Mouse (Mus musculus): ENCODE data around the gene Prrx1. TPM values are rescaled to one million over a fixed set of nuclear protein-coding genes. Genes with fewer than 3 reads are reported as not detected.

The Prrx1 gene
- polyA plus RNA-seq, 1 experiment from 2014 or later: 128 TPM

DNA sequence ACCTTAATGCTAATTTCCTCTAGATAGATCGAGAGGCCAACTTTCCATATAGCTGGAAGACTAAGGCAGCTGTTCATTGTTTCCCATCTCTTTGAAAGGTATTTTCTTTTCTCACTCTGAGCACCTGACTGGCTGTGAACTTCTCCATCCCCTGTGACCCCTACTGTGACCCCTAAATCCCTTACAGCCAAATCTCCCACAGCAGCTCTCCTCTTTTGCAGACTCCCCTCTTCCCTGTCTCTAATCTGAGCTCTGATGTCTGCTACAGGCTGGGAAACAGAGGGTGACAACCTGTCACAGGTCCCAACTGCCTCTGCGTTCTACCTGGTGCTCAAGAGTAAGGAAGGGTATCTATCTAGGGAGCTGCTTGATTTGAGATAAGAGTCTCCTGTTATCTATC lies 4.0 kb downstream of the Prrx1 start:
- Histone ChIP-seq H3K4me3 (peak overlapping the region; percentile 72), H3K27ac (replicated peaks) (peak overlapping the region; percentile 99), H3K9me3 (no peaks in the 10 kb centered on the region), H3K27me3 (replicated peaks; ENCODE audit: low read depth, poor library complexity, severe bottlenecking) (peaks cover 62% of the 10 kb centered on the region), H3K4me1 (peaks cover 54% of the 10 kb centered on the region), H3K36me3 (replicated peaks) (peaks cover 27% of the 10 kb centered on the region)
- 4% methylated on average over 2 of the region's 2 CpGs for WGBS
- DNase-seq (ENCODE audit: low spot score): peak; percentile 51

DNA sequence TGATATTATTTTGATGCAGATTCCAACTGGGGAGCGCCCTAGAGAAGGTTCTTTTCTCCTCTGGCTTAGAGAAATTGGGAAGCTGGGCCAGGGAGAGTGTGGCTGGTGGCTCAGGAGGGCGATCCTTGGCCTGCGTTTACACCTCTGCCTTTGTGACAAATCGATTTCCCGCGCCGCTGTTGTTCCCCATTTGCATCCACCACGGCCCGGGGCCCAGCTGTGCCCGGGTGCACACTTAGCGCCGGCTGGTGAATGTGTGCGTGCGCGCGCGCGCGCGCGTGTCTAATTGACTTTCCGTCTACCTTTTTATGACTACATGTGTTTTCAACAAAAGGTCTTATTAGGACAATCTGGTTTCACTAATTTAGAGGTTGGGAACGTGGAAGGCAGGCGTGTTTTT lies 4.9 kb downstream of the Prrx1 start:
- Histone ChIP-seq H3K36me3 (replicated peaks) (peaks cover 33% of the 10 kb centered on the region), H3K4me3 (peak overlapping the region; percentile 72), H3K27me3 (replicated peaks; ENCODE audit: low read depth, poor library complexity, severe bottlenecking) (peaks cover 62% of the 10 kb centered on the region), H3K4me1 (peaks cover 48% of the 10 kb centered on the region), H3K9me3 (no peaks in the 10 kb centered on the region), H3K27ac (replicated peaks) (peak overlapping the region; percentile 99)
- WGBS: 2% methylated on average over 24 of the region's 24 CpGs
- DNase-seq (ENCODE audit: low spot score): peak; percentile 81

DNA sequence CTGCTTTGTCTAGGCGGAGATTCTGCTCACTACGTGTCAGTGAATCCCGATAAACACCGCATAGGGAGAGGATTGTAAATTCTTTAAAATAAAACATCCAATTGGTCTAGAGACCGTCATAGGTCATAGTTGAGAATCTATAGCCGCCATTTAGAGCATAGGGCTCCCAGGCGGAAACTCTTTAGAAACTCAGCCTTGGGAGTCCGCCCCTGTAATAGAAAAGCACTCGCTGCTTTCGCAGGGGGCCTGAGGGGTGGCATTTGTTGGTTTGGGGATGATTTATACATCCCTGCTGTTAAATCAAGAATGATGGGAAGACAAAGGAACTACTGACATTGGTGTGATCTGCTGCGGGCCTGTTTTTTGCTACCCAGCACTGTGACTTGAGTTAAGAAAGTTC lies 5.8 kb downstream of the Prrx1 start:
- peaks cover 54% of the 10 kb centered on the region for H3K4me1 ChIP-seq
- peaks cover 61% of the 10 kb centered on the region for H3K27me3 ChIP-seq (replicated peaks; ENCODE audit: low read depth, poor library complexity, severe bottlenecking)
- peak overlapping the region; percentile 72 for H3K4me3 ChIP-seq
- WGBS: 10% methylated on average over 11 of the region's 11 CpGs
- no peaks in the 10 kb centered on the region for H3K9me3 ChIP-seq
- peak; percentile 42 for DNase-seq (ENCODE audit: low spot score)
- H3K27ac ChIP-seq (replicated peaks): peak overlapping the region; percentile 99
- H3K36me3 ChIP-seq (replicated peaks): peaks cover 42% of the 10 kb centered on the region

DNA sequence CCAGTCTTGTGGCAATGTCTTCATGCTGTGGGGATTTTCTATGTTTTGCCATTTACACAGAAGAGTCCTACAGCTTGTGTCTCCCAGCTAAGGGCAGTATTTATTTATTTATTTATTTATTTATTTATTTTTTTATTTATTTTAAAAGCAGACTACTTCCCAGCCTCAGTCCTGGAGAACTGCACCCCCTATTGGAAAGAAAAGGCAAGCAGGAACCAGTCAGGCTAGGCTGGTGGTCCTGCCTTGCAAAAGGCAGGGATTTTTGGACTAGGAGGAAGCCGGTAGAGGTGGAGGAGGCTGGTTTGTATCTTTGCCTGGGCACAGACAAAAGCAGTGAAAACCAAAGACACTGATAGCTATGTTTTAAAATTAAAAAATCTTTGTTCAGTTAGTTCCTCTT lies 7.6 kb downstream of the Prrx1 start:
- Histone ChIP-seq H3K27ac (replicated peaks) (0 out of 2 replicates have a peak overlapping the region, but pooled peaks have one; percentile 10), H3K9me3 (no peaks in the 10 kb centered on the region), H3K27me3 (replicated peaks; ENCODE audit: low read depth, poor library complexity, severe bottlenecking) (peaks cover 44% of the 10 kb centered on the region), H3K36me3 (replicated peaks) (peaks cover 46% of the 10 kb centered on the region), H3K4me3 (peak overlapping the region; percentile 72; the same call in 1 of the 2 replicates), H3K4me1 (peaks cover 54% of the 10 kb centered on the region)
- WGBS: 42% methylated on average over 1 of the region's 1 CpGs
- no peak for DNase-seq (ENCODE audit: low spot score)

DNA sequence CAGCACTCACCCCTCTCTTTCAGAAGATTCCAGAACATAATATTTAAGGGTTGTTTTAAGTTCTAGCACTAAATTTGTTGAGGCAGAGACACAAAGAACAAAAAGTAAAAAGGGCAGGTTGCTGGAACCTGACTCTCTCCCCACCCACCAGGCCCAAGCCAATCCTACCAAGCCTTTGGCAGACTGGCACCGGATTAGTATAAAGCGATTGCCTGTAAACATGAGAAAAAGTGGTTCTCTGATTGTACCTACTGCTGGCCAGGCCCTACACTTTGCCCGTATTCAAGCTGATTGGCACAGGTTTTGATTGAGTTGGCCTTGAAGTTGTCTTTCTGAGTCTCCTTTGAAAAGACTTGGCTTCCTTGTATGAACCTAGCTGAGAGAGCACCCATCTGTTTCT lies 8.7 kb downstream of the Prrx1 start:
- peaks cover 33% of the 10 kb centered on the region for H3K27me3 ChIP-seq (replicated peaks; ENCODE audit: low read depth, poor library complexity, severe bottlenecking)
- peaks cover 53% of the 10 kb centered on the region for H3K4me1 ChIP-seq
- H3K9me3 ChIP-seq: no peaks in the 10 kb centered on the region
- WGBS: 88% methylated on average over 3 of the region's 3 CpGs
- DNase-seq (ENCODE audit: low spot score): no peak
- peaks cover 41% of the 10 kb centered on the region for H3K36me3 ChIP-seq (replicated peaks)
- no peak overlapping the region for H3K4me3 ChIP-seq
- no peak overlapping the region for H3K27ac ChIP-seq (replicated peaks)

DNA sequence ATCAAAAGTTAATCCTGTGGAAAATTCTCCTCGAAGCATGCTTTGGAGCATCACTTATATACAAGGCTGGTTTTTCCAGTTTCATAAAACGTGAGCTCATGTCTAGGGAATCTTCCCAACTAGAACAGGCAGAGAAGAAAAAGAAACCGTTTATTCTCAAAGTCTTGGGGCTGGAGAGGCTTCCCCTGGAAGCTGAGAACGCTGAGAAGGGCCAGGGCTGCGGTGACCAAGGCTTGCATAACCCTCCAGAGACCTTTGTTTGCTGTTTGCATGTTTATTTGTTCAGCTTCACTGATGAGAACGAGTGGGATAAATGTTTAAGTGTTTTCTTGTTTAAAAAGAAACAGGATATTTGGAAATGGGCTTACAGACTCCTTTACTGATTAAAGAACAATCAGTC lies 11.2 kb downstream of the Prrx1 start:
- peaks cover 7% of the 10 kb centered on the region for H3K27me3 ChIP-seq (replicated peaks; ENCODE audit: low read depth, poor library complexity, severe bottlenecking)
- H3K36me3 ChIP-seq (replicated peaks): peaks cover 54% of the 10 kb centered on the region
- no peak overlapping the region for H3K27ac ChIP-seq (replicated peaks)
- H3K9me3 ChIP-seq: no peaks in the 10 kb centered on the region
- no peak overlapping the region for H3K4me3 ChIP-seq
- no peak for DNase-seq (ENCODE audit: low spot score)
- WGBS: 35% methylated on average over 6 of the region's 6 CpGs
- H3K4me1 ChIP-seq: peaks cover 33% of the 10 kb centered on the region

DNA sequence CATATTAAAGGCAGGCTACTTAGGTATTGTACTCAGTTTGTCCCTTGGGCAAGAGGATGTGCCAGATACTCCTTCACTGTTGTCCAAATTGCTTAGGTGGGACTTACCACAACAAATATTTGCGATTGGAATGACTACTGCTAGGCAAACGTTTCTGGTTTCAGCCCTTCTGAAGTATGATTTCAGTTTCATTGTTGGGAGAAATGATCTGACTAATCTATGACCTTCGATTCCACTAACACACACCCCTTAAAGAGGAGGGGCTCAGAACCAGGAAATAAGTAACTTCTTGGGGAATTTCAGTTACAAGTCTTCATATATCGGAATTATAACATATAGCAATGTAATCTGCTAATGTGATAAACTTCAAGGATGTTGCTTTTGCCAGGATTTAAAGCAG lies 20.4 kb downstream of the Prrx1 start:
- WGBS: 86% methylated on average over 4 of the region's 4 CpGs
- H3K36me3 ChIP-seq (replicated peaks): peaks cover 36% of the 10 kb centered on the region
- no peaks in the 10 kb centered on the region for H3K9me3 ChIP-seq
- H3K27ac ChIP-seq (replicated peaks): no peak overlapping the region
- peaks cover 32% of the 10 kb centered on the region for H3K4me1 ChIP-seq
- DNase-seq (ENCODE audit: low spot score): no peak
- no peak overlapping the region for H3K4me3 ChIP-seq
- H3K27me3 ChIP-seq (replicated peaks; ENCODE audit: low read depth, poor library complexity, severe bottlenecking): no peaks in the 10 kb centered on the region

DNA sequence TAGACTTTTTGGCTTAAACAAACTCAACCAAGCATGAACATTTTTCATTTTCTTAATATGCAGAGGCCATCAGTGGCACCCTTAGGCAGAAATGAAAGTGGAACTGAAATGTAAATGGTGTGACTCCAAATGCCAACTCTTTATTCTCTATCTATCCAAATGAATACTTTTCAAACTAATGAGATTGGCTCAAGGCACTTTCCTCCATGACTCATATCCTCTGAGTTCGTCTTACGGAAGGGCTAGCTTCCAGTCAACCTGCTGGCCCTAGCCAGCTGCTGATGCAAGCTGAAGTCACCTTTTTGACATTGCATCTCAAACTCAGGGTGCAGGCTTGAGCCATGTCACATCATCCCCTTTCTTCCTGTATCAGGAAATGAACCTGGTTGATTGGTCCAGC lies 21.6 kb downstream of the Prrx1 start:
- WGBS: 80% methylated on average over 2 of the region's 2 CpGs
- Histone ChIP-seq H3K27ac (replicated peaks) (no peak overlapping the region), H3K27me3 (replicated peaks; ENCODE audit: low read depth, poor library complexity, severe bottlenecking) (no peaks in the 10 kb centered on the region), H3K4me1 (peaks cover 32% of the 10 kb centered on the region), H3K36me3 (replicated peaks) (peaks cover 34% of the 10 kb centered on the region), H3K4me3 (no peak overlapping the region), H3K9me3 (no peaks in the 10 kb centered on the region)
- no peak for DNase-seq (ENCODE audit: low spot score)

DNA sequence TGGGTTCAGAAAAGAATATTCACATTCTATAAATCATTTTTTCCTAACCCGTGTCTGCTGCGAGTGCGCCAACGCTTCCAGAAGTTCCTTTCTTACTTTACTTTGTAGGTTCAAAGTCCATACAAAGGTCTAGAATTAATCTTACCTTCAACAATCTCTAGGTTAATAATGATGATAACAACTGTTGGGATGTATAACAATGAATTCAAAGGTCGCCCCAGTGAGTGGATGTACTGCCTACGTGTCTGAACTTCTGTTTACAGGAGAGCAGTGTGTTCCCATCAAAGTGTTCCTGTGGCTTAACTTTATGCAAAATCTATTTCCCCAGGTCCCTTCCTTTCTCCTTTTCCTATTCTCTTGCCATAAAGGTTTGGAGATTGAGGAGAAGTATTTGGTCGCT lies 24.4 kb downstream of the Prrx1 start:
- Histone ChIP-seq H3K36me3 (replicated peaks) (peaks cover 21% of the 10 kb centered on the region), H3K27me3 (replicated peaks; ENCODE audit: low read depth, poor library complexity, severe bottlenecking) (no peaks in the 10 kb centered on the region), H3K4me3 (no peak overlapping the region), H3K9me3 (no peaks in the 10 kb centered on the region), H3K4me1 (peaks cover 55% of the 10 kb centered on the region), H3K27ac (replicated peaks) (no peak overlapping the region)
- DNase-seq (ENCODE audit: low spot score): no peak
- WGBS: 82% methylated on average over 7 of the region's 7 CpGs

DNA sequence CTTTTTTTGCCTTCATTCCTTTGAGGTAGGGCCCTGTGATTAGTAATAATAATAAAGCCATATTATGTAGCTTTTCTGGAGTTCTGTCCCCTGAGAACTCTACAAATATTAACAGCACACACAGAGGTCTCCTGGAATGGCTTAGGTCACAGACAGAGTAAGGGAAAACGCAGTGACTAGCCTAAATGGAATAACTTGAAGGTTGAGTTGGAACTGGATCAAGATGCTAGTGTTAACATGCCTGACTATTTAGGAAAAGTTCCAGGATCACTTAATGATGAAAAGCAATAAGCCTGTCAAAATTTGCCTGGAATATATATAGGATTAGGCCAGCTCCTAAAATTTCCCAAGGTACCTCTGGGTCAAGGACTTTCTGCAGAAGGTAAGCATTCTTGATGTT lies 28.0 kb downstream of the Prrx1 start:
- 38% methylated on average over 1 of the region's 1 CpGs for WGBS
- H3K36me3 ChIP-seq (replicated peaks): peaks cover 27% of the 10 kb centered on the region

DNA sequence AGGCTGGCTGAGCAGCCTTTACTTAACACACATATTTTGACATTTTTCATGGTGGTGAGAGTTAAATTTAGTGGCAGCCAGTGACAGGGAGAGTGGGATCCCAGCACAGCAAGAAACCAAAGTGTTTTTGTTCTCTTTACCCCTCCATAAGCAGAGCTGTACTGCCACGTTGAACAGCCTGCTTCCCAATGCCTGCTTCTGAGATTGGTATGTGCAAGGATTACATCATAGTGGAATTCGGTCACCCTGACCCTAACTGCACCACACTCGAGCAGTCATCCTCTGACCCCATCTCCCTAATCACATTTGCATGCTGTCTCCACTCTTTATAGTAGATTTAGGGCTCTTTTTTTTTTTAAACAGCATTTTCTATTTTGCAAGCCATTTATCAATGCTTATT lies 28.4 kb downstream of the Prrx1 start:
- Histone ChIP-seq H3K4me1 (peaks cover 55% of the 10 kb centered on the region), H3K4me3 (no peak overlapping the region), H3K9me3 (no peaks in the 10 kb centered on the region), H3K36me3 (replicated peaks) (peaks cover 30% of the 10 kb centered on the region), H3K27ac (replicated peaks) (no peak overlapping the region), H3K27me3 (replicated peaks; ENCODE audit: low read depth, poor library complexity, severe bottlenecking) (no peaks in the 10 kb centered on the region)
- WGBS: 18% methylated on average over 3 of the region's 3 CpGs
- no peak for DNase-seq (ENCODE audit: low spot score)

More for the DNA sequence above, 28.0 kb downstream of the Prrx1 start:
- no peak overlapping the region for H3K4me3 ChIP-seq
- H3K4me1 ChIP-seq: peaks cover 59% of the 10 kb centered on the region
- no peak for DNase-seq (ENCODE audit: low spot score)
- H3K9me3 ChIP-seq: no peaks in the 10 kb centered on the region
- H3K27me3 ChIP-seq (replicated peaks; ENCODE audit: low read depth, poor library complexity, severe bottlenecking): no peaks in the 10 kb centered on the region
- H3K27ac ChIP-seq (replicated peaks): no peak overlapping the region

DNA sequence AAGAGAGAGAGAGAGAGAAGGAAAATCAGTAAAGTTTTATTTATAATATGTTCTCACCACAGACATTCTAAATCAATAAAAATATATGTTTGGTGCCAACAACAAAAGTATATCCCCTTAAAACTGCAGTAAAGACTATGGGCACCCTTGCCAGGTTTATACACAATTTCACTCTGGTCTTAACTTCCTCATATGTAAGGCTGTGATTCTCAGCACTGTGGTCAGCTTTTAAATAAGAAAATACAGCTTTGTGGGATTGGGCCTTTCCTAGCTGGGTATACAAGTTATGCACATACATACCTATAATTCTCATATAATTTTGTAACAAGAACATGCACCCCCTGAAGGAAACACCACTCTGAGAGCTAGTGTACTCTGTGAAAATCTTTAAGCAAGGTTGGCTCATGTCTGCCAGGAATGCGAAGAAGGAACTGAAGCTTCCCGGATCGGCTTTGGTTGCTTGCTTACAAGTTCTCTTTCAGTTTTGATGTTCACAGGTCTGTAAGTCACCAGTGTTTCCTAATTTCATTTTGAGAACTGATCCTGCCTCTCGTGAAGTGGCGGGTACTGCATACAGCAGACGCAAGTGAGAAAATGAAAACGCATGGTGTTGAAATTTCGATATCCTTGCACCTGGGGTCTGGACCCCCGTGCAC lies 29.4 kb downstream of the Prrx1 start:
- Histone ChIP-seq H3K4me3 (no peak overlapping the region), H3K9me3 (no peaks in the 10 kb centered on the region), H3K36me3 (replicated peaks) (peaks cover 36% of the 10 kb centered on the region), H3K27me3 (replicated peaks; ENCODE audit: low read depth, poor library complexity, severe bottlenecking) (no peaks in the 10 kb centered on the region), H3K27ac (replicated peaks) (no peak overlapping the region), H3K4me1 (peaks cover 45% of the 10 kb centered on the region)
- DNase-seq (ENCODE audit: low spot score): no peak
- WGBS: 81% methylated on average over 9 of the region's 9 CpGs

DNA sequence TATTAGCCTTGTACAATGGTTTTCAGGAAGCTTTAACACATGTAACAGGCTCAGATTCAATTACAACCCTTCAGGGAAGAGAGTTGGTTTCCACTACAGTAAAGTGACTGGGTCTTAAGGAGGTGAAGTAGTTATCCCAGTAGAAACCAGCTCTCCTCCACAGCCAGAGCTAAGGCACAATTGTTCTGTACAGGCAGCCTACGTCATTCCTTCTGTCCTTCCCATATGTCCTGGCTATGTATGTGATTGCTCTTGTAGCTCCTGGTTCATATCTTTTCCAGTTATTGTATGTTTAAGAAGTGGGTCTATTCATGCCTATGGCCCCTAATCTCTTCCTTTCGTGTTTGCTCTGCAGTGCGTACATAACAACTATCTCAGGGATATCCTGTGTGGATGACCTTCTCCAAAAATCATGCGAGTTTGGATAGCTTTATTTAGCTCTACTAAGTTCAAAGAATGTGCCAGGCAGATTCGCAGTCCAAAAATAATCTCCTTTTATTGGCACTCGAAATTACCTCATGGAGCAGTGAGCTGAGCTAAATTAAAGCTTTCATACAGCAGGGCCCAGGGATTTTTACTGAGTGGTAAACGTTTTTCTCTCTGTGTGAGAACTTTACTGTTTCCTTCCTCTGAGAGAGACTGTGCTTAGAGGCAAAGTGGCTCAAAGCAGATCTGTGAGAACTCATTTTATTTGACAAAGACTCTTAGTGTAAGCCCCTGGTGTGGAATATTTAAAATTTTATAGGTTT lies 31.9 kb downstream of the Prrx1 start:
- Histone ChIP-seq H3K9me3 (no peaks in the 10 kb centered on the region), H3K4me1 (peaks cover 42% of the 10 kb centered on the region), H3K27me3 (replicated peaks; ENCODE audit: low read depth, poor library complexity, severe bottlenecking) (no peaks in the 10 kb centered on the region), H3K27ac (replicated peaks) (no peak overlapping the region), H3K4me3 (no peak overlapping the region), H3K36me3 (replicated peaks) (peaks cover 42% of the 10 kb centered on the region)
- 77% methylated on average over 7 of the region's 7 CpGs for WGBS
- no peak for DNase-seq (ENCODE audit: low spot score)

Data from embryonic facial prominence, embryonic 10.5 days (tissue).